In genomic region chr2:140861356-140861755, GRCm38 (mm10) we compare ENCODE assay signal across 27 mouse cellular contexts.
"Had no signal": no experiment of that assay in that cellular context is flagged by ENCODE, and none has a peak within 500 bp of the region (broad histone marks: within the 10 kb centered on the region; RNA-seq: fewer than 3 reads in every experiment).

No protein-coding gene starts in this region.

- H3K4me1 ChIP-seq: hindbrain, embryonic 10.5 days; hindbrain, embryonic 12.5 days; kidney, embryonic 15.5 days; limb, embryonic 13.5 days; limb, embryonic 15.5 days; liver, embryonic 12.5 days had no signal

- H3K27me3 ChIP-seq: heart, embryonic 13.5 days; heart, embryonic 15.5 days; hindbrain, embryonic 12.5 days; kidney, embryonic 15.5 days; limb, embryonic 13.5 days; limb, embryonic 15.5 days; liver, embryonic 12.5 days had no signal

- H3K36me3 ChIP-seq: heart, embryonic 10.5 days; heart, embryonic 13.5 days; heart, embryonic 15.5 days; hindbrain, embryonic 10.5 days; hindbrain, embryonic 12.5 days; kidney, embryonic 15.5 days; limb, embryonic 13.5 days; limb, embryonic 15.5 days; liver, embryonic 12.5 days had no signal

- H3K9ac ChIP-seq: forebrain, postnatal 0 days; heart, embryonic 13.5 days; heart, embryonic 15.5 days; hindbrain, embryonic 12.5 days; hindbrain, embryonic 14.5 days; kidney, embryonic 15.5 days; limb, embryonic 13.5 days; limb, embryonic 15.5 days; liver, embryonic 12.5 days; liver, embryonic 14.5 days had no signal

- DNase-seq: forebrain, postnatal 0 days; gastrocnemius, adult 2 months; gastrocnemius, postnatal 10 days; gastrocnemius, postnatal 25 days; heart, adult 18-20 months; heart, postnatal 4 days; kidney, adult 11 months; kidney, adult 2 months; kidney, adult 9 months; kidney, postnatal 14 days; kidney, postnatal 36 days; layer of hippocampus, adult 9-11 months; layer of hippocampus, postnatal 36 days had no signal

- H3K9me3 ChIP-seq: heart, embryonic 10.5 days; heart, embryonic 13.5 days; heart, embryonic 15.5 days; hindbrain, embryonic 10.5 days; hindbrain, embryonic 12.5 days; kidney, embryonic 15.5 days; limb, embryonic 13.5 days; limb, embryonic 15.5 days; liver, embryonic 12.5 days had no signal

- H3K4me3 ChIP-seq: gastrocnemius, adult 2 months; heart, embryonic 10.5 days; heart, embryonic 13.5 days; heart, embryonic 15.5 days; hindbrain, embryonic 10.5 days; hindbrain, embryonic 12.5 days; kidney, embryonic 15.5 days; left cerebral cortex, adult 2 months; limb, embryonic 13.5 days; limb, embryonic 15.5 days; liver, embryonic 12.5 days had no signal

- ATAC-seq: forebrain, postnatal 0 days; hindbrain, embryonic 16.5 days; liver, embryonic 12.5 days had no signal

- H3K27ac ChIP-seq: gastrocnemius, adult 2 months; heart, embryonic 10.5 days; heart, embryonic 13.5 days; heart, embryonic 15.5 days; hindbrain, embryonic 10.5 days; hindbrain, embryonic 12.5 days; hindbrain, embryonic 14.5 days; kidney, embryonic 15.5 days; kidney, postnatal 0 days; left cerebral cortex, adult 2 months; limb, embryonic 13.5 days; limb, embryonic 15.5 days; liver, embryonic 12.5 days; liver, embryonic 14.5 days had no signal

- H3K4me2 ChIP-seq: heart, embryonic 13.5 days; heart, embryonic 15.5 days; hindbrain, embryonic 12.5 days; hindbrain, embryonic 14.5 days; kidney, embryonic 15.5 days; limb, embryonic 13.5 days; limb, embryonic 15.5 days; liver, embryonic 12.5 days had no signal
